Mouse (Mus musculus) stomach, postnatal 0 days (tissue): ENCODE measurements around the gene Slc45a3.

Experiments used
- CTCF ChIP-seq: IDR thresholded peaks from 2 replicates; pipeline ENCODE4 v1.5.1; 2016; ENCODE audit warnings: antibody characterized with exemption, low read depth, mild to moderate bottlenecking, moderate library complexity
- EP300 ChIP-seq: optimal IDR thresholded peaks from 2 replicates; pipeline ENCODE3; 2016; ENCODE audit warnings: antibody characterized with exemption

DNA sequence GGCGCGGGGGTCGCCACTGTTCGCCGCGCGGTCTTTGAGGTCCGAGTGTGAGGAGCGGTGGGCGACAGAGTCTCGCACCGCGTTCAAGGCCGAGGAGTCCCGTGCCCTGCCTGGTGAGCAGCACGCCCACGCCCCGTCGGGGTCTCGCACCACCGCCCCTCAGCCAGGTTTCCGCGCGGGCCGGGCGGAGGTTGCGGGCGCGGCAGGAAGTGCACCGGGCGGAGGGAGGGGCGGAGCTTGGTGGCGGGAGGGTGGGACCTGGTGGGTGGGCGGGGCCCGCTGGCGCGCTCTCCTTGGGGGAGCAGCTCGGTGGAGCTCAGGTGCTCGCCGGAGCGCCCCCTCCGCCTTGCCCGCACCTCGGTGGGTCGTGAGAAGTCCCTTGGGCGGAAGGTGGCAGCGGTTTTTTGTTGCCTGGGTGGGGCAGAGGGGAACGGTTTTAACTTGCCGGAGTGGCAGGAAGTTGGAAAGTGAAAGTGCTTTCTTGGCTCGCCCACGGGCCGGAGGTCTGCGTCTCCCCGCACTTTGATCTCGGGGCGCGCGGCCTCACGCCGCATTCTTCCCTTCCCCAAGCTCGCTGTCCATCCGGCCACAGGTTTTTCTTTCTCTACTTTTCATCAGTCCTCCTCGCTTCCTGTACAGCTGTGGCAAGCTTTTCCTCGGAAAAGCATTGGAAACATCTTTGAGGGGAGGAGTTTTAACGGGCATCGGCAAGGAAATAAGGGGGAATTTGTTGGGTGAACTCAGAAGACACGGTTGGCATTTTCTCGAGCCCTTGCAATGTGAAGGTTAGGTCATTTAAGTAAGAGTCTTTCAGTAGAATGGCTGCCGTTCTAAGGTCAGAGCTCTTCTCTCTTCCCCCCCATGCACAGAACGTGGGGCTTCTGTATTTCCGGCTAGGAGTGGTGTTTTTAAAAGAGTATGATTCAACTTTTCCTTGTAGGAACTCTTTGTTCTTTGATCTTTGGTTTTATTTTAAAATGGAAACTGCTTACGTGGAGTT is 45.4 kb downstream of the Slc45a3 start:
- peak; percentile 25; the same call in 1 of the 2 replicates for TF ChIP-seq CTCF
- peak; percentile 61 for TF ChIP-seq EP300
